Mouse (Mus musculus) megakaryocyte, embryonic 14.5 days (primary cell): Measurements from ENCODE around the gene Zfp324.

ENCODE experiments used
- FLI1 ChIP-seq: IDR thresholded peaks from 2 replicates; pipeline ENCODE4 v1.6.1; 2012; ENCODE audit warnings: low read length, inconsistent platforms, mixed read lengths
- GATA1 ChIP-seq: IDR thresholded peaks from 3 replicates; pipeline ENCODE4 v1.6.1; 2012; ENCODE audit warnings: mixed read lengths, low read length, inconsistent platforms, borderline replicate concordance

DNA sequence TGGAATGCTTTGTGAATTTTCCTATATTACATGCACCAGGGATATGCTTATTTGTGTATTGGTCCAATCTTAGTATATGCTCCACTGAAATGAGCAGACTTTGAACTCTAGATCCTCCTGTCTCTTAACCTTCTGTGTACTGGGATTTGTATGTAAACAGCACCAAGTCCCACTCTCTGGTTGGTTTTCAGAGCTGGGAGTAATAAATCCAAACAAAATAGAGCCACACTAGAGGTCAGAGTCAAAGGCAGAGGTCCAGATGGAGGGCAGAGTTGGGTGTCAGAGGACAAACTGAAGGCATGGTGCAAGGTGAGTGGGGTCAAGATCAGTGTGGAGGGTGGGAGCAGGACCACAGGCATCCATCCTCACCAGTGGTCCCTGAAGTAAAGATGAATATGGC lies 30.2 kb downstream of the Zfp324 start:
- TF ChIP-seq FLI1 (no peak), GATA1 (no peak)
